Mouse (Mus musculus): ENCODE measurements around the gene Hhipl1. TPM values are rescaled to one million over a fixed set of nuclear protein-coding genes. Genes with fewer than 3 reads are reported as not detected.

Hhipl1 gene
- 2.5 and 2.7 TPM in 2 replicates for polyA plus RNA-seq (2015; fragmentation: Nextera tagmentation; extraction: Ambion mirVana)

DNA sequence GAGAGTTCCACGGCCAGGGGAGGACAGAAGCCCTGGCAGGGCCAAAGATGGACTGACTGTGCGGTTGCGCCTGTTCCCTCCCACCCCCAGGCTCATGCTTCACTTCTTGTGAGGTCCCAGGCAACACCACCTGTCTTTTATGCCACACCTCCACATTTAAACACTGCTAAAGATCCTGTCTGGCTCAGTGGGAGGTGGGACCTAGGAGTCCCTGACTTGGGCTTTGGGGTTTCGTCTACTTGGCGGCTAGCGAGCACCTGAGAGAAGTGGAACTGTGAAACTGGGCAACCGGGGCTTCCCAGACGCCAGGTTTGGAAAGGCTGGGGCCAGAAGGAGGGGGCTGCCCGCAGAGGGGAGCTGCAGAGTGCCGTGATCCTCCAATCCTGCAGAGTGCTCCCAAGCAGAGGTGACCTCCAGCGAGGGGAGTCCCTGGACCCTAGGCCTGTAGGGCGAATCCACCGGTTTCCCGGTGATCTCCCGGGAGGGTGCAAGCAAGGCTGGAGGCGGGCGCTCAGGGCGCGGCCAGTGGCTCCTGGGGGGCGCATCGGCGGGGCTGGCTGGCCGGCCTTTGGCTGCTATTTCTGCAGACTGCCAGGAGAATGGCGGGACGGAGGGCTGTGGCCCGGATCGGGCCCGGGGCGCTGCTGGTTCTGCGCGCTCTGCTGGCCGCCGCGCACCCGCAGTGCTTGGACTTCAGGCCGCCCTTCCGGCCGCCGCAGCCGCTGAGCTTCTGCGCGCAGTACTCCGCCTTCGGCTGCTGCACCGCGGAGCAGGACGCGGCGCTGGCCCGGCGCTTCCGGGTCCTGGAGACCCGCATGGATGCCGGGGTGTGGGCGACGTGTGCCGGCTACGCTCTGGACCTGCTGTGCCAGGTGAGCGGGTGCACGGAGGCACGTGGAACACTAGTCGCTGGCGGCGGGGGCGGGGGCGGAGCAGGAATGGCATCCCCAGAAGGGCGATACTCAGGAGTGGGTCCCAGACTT, at the start of gene Hhipl1:
TSS of gene Hhipl1 (plus strand) at position 459 of the 983 bp plus-strand sequence.
- peak; percentile 66 for ATAC-seq
- Histone ChIP-seq H3K36me3 (ENCODE audit: poor library complexity, severe bottlenecking) (no peaks in the 10 kb centered on the region), H3K9me3 (replicated peaks) (no peaks in the 10 kb centered on the region), H3K4me1 (peaks cover 24% of the 10 kb centered on the region), H3K9ac (peak within 1 kb of the TSS; percentile 81), H3K27me3 (peaks cover 18% of the 10 kb centered on the region), H3K4me2 (peak within 1 kb of the TSS; percentile 98), H3K4me3 (peak within 1 kb of the TSS; percentile 56), H3K27ac (no peak within 1 kb of the TSS; the same call in 1 of the 2 replicates)
- 5% methylated on average over 67 of the region's 67 CpGs for WGBS

GRCm38 (mm10) chr12:108256734-108257133, 49.3 kb upstream of the Hhipl1 start:
- H3K4me2 ChIP-seq = no peak overlapping the region
- H3K9ac ChIP-seq = no peak overlapping the region
- no peak overlapping the region for H3K27ac ChIP-seq
- 47% methylated on average over 10 of the region's 10 CpGs for WGBS
- no peak overlapping the region for H3K4me3 ChIP-seq
- no peaks in the 10 kb centered on the region for H3K27me3 ChIP-seq
- no peaks in the 10 kb centered on the region for H3K36me3 ChIP-seq (ENCODE audit: poor library complexity, severe bottlenecking)
- peaks cover 64% of the 10 kb centered on the region for H3K4me1 ChIP-seq
- H3K9me3 ChIP-seq (replicated peaks) = no peaks in the 10 kb centered on the region
- ATAC-seq = no peak

DNA sequence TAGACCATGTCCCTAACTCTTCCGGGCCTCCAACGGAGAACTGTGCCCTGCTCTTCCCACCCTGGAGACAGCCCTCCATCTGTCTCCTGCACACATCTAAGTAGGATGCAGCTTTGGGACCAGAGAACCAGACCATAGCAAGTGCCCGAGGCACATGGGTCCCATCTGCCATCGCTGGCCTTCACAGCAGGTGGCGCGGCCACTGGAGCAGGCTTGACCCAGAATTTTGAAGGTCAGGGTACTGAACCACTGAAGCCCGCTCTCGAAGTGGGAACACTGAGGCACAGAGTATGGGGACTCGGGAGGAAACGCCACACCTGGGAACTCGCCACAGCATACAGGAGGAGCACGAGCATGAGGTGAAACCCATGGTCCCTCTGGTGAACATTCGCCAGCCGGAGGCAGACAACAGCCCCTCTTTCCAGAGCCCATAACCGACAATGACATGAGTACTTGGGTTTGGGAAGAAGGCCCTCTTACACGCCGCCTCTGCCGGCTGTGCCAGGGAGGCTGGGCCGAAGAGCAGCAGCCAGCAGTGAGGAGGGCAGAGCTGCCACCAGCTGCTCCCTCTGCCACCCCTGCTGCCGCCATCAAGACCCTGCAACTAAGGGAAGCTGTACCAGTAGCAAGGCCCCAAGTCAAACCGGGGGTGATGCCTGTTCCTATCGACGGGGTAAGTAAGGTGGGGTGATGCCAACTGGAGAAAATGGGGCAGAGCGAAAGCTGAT, 46.6 kb upstream of the Hhipl1 start:
- ATAC-seq = no peak; the same call in 1 of the 2 replicates
- Histone ChIP-seq H3K9me3 (replicated peaks) (no peaks in the 10 kb centered on the region), H3K36me3 (ENCODE audit: poor library complexity, severe bottlenecking) (no peaks in the 10 kb centered on the region), H3K9ac (peak overlapping the region; percentile 34), H3K27me3 (no peaks in the 10 kb centered on the region), H3K27ac (no peak overlapping the region), H3K4me1 (peaks cover 67% of the 10 kb centered on the region), H3K4me3 (no peak overlapping the region), H3K4me2 (no peak overlapping the region)
- 86% methylated on average over 24 of the region's 24 CpGs for WGBS

DNA sequence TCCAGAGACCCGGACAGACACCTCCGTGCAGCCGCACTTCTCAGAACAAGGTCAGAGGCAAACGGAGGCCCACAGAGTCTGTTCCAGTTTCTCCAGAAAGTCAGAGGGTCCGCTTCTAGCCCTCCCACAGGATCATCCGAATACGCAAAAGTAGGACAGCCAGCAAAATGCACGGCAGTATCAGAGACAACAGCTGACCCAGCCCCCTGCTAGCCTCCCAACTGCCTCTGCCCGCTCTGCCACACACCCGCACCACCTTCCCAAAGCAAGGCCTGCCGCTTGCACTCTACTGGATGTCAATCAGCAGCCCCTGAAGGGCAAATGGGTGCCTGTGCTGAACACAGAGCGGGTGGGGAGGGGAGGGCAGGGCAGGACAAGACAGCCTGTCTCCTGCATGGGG, 45.1 kb upstream of the Hhipl1 start:
- H3K36me3 ChIP-seq (ENCODE audit: poor library complexity, severe bottlenecking) = no peaks in the 10 kb centered on the region
- no peak overlapping the region for H3K4me3 ChIP-seq
- no peaks in the 10 kb centered on the region for H3K9me3 ChIP-seq (replicated peaks)
- H3K9ac ChIP-seq = no peak overlapping the region
- H3K27ac ChIP-seq = no peak overlapping the region; the same call in 1 of the 2 replicates
- peaks cover 71% of the 10 kb centered on the region for H3K4me1 ChIP-seq
- no peak overlapping the region for H3K4me2 ChIP-seq
- no peaks in the 10 kb centered on the region for H3K27me3 ChIP-seq
- 84% methylated on average over 12 of the region's 12 CpGs for WGBS
- no peak for ATAC-seq

DNA sequence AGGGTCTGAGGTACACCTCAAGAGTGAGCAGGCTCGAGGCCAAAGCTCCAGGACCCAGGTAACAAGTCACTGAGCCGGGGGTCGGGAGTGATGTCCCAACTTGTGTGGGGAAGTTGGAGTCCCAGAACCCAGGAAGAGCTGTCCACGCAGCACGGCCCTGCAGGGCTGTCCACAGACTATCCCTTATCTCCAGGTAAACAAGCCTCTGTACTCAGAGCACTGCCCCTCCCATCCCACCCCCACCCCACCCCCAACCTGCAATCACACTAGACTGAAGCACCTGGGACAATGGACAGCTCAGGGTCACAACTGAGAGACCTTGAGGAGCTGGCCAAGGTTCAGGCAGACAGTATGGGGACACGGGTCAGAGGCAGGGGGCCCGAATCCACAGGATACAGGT, 41.2 kb upstream of the Hhipl1 start:
- no peak overlapping the region for H3K27ac ChIP-seq

GRCm38 (mm10) chr12:108265831-108266619, 40.0 kb upstream of the Hhipl1 start:
- 3% methylated on average over 27 of the region's 27 CpGs for WGBS
- H3K9me3 ChIP-seq (replicated peaks) = no peaks in the 10 kb centered on the region
- peaks cover 7% of the 10 kb centered on the region; the same call in 1 of the 2 replicates for H3K36me3 ChIP-seq (ENCODE audit: poor library complexity, severe bottlenecking)
- peak overlapping the region; percentile 56 for H3K4me2 ChIP-seq
- peak overlapping the region; percentile 59 for H3K9ac ChIP-seq
- H3K4me3 ChIP-seq = peak overlapping the region; percentile 17
- peaks cover 84% of the 10 kb centered on the region for H3K4me1 ChIP-seq
- peak; percentile 86 for ATAC-seq
- no peaks in the 10 kb centered on the region for H3K27me3 ChIP-seq
- peak overlapping the region; percentile 90 for H3K27ac ChIP-seq

More for the DNA sequence above, 41.2 kb upstream of the Hhipl1 start:
- no peaks in the 10 kb centered on the region for H3K27me3 ChIP-seq
- no peak for ATAC-seq
- peaks cover 6% of the 10 kb centered on the region; the same call in 1 of the 2 replicates for H3K36me3 ChIP-seq (ENCODE audit: poor library complexity, severe bottlenecking)
- H3K4me3 ChIP-seq = no peak overlapping the region
- no peak overlapping the region for H3K4me2 ChIP-seq
- 73% methylated on average over 7 of the region's 7 CpGs for WGBS
- H3K9me3 ChIP-seq (replicated peaks) = no peaks in the 10 kb centered on the region
- peaks cover 76% of the 10 kb centered on the region for H3K4me1 ChIP-seq
- H3K9ac ChIP-seq = 0 out of 2 replicates have a peak overlapping the region, but pooled peaks have one; percentile 59

GRCm38 (mm10) chr12:108267653-108268052, 38.4 kb upstream of the Hhipl1 start:
- Histone ChIP-seq H3K4me1 (peaks cover 89% of the 10 kb centered on the region), H3K27ac (no peak overlapping the region), H3K27me3 (no peaks in the 10 kb centered on the region), H3K4me2 (no peak overlapping the region), H3K4me3 (no peak overlapping the region), H3K36me3 (ENCODE audit: poor library complexity, severe bottlenecking) (peaks cover 7% of the 10 kb centered on the region; the same call in 1 of the 2 replicates), H3K9me3 (replicated peaks) (no peaks in the 10 kb centered on the region), H3K9ac (no peak overlapping the region)
- no peak for ATAC-seq
- 85% methylated on average over 7 of the region's 7 CpGs for WGBS

- 91% methylated on average over 10 of the region's 10 CpGs for WGBS
- Histone ChIP-seq H3K4me2 (no peak overlapping the region), H3K4me1 (peaks cover 92% of the 10 kb centered on the region), H3K36me3 (ENCODE audit: poor library complexity, severe bottlenecking) (peaks cover 7% of the 10 kb centered on the region; the same call in 1 of the 2 replicates), H3K27me3 (no peaks in the 10 kb centered on the region), H3K27ac (no peak overlapping the region), H3K9ac (no peak overlapping the region), H3K9me3 (replicated peaks) (no peaks in the 10 kb centered on the region), H3K4me3 (no peak overlapping the region)
- ATAC-seq = no peak
These were observed 37.1 kb upstream of the Hhipl1 start for GRCm38 (mm10) chr12:108268970-108269369.

DNA sequence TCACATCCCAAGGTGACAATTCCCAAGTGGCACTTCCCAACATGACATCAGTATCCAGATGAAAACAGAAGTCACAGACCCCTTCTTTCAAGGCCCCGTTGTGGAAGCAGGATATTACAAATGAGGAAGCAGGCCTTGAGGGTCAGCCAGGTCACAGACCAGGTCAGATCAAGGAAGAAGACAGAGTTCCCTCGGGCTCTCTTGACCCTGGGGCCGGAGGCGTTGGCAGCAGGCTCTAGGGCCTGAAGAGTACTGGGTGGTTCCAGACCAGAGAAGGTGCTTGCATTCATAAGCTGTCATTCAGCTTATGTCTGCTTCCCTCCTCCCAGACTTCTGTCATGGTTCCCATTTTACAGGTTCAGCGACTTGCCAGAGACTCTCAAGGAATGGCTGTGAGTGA, 36.4 kb upstream of the Hhipl1 start:
- WGBS = 89% methylated on average over 5 of the region's 5 CpGs
- no peak for ATAC-seq

GRCm38 (mm10) chr12:108270240-108270919, 35.7 kb upstream of the Hhipl1 start:
- H3K27me3 ChIP-seq = no peaks in the 10 kb centered on the region
- H3K9ac ChIP-seq = peak overlapping the region; percentile 43
- H3K4me3 ChIP-seq = no peak overlapping the region
- peaks cover 84% of the 10 kb centered on the region for H3K4me1 ChIP-seq
- WGBS = 43% methylated on average over 12 of the region's 13 CpGs
- no peak for ATAC-seq
- H3K36me3 ChIP-seq (ENCODE audit: poor library complexity, severe bottlenecking) = peaks cover 7% of the 10 kb centered on the region; the same call in 1 of the 2 replicates
- peak overlapping the region; percentile 96 for H3K4me2 ChIP-seq
- peak overlapping the region; percentile 35; the same call in 1 of the 2 replicates for H3K27ac ChIP-seq
- H3K9me3 ChIP-seq (replicated peaks) = no peaks in the 10 kb centered on the region

More for the DNA sequence above, 36.4 kb upstream of the Hhipl1 start:
- H3K36me3 ChIP-seq (ENCODE audit: poor library complexity, severe bottlenecking) = peaks cover 7% of the 10 kb centered on the region; the same call in 1 of the 2 replicates
- no peak overlapping the region for H3K4me3 ChIP-seq
- peaks cover 91% of the 10 kb centered on the region for H3K4me1 ChIP-seq
- no peaks in the 10 kb centered on the region for H3K9me3 ChIP-seq (replicated peaks)
- no peaks in the 10 kb centered on the region for H3K27me3 ChIP-seq
- no peak overlapping the region for H3K27ac ChIP-seq
- H3K4me2 ChIP-seq = no peak overlapping the region
- 0 out of 2 replicates have a peak overlapping the region, but pooled peaks have one; percentile 12 for H3K9ac ChIP-seq
